Comparison of ENCODE assay signal across 20 mouse cellular contexts in genomic region chr4:114438764-114439163, GRCm38 (mm10). TPM values are rescaled to one million over a fixed set of nuclear protein-coding genes. Genes with fewer than 3 reads are reported as not detected.
DNase-seq lines count a peak whose midpoint lies in the region; ATAC-seq lines count a peak whose summit lies in the region.
"Had no signal": no experiment of that assay in that cellular context is flagged by ENCODE, and none has a peak within 500 bp of the region (broad histone marks: within the 10 kb centered on the region; RNA-seq: fewer than 3 reads in every experiment).

No protein-coding gene starts in this region.

- DNase-seq in embryo, embryonic 10 days (ENCODE audit: low spot score), result peak; percentile 25
- DNase-seq in embryo, embryonic 11 days, result no peak
- no peak for DNase-seq in kidney, postnatal 10 days
- DNase-seq in midbrain, embryonic 11.5 days (ENCODE audit: low spot score, missing footprints), result peak; percentile 82
- DNase-seq in midbrain, embryonic 14.5 days, result no peak
- peak; percentile 38 for DNase-seq in retina, postnatal 1 day
- DNase-seq in thymus, postnatal 25 days, result no peak
- DNase-seq: adrenal gland, postnatal 14 days; cerebellum, adult 18-20 months; gastrocnemius, postnatal 36 days; heart, postnatal 4 days; layer of hippocampus, adult 9-11 months; thymus, adult 18-20 months had no signal

- H3K4me1 ChIP-seq in kidney, embryonic 14.5 days (ENCODE audit: control insufficient read depth, insufficient read depth, low read length), result no peaks in the 10 kb centered on the region
- H3K4me1 ChIP-seq in midbrain, embryonic 11.5 days (ENCODE audit: control insufficient read depth, insufficient read depth, low read length), result no peaks in the 10 kb centered on the region
- H3K4me1 ChIP-seq in midbrain, embryonic 14.5 days (ENCODE audit: control insufficient read depth, insufficient read depth, low read length), result no peaks in the 10 kb centered on the region
- H3K4me1 ChIP-seq: forebrain, embryonic 12.5 days had no signal

- H3K27me3 ChIP-seq in kidney, embryonic 14.5 days (ENCODE audit: control insufficient read depth, insufficient read depth, low read length), result no peaks in the 10 kb centered on the region
- H3K27me3 ChIP-seq in midbrain, embryonic 11.5 days (ENCODE audit: control insufficient read depth, insufficient read depth, low read length), result no peaks in the 10 kb centered on the region
- H3K27me3 ChIP-seq in midbrain, embryonic 14.5 days (ENCODE audit: control insufficient read depth, insufficient read depth, low read length), result no peaks in the 10 kb centered on the region
- H3K27me3 ChIP-seq: forebrain, embryonic 12.5 days; lung, embryonic 15.5 days had no signal

- H3K36me3 ChIP-seq in kidney, embryonic 14.5 days (ENCODE audit: control insufficient read depth, insufficient read depth, low read length), result no peaks in the 10 kb centered on the region
- no peaks in the 10 kb centered on the region for H3K36me3 ChIP-seq in midbrain, embryonic 11.5 days (ENCODE audit: control insufficient read depth, insufficient read depth, low read length)
- H3K36me3 ChIP-seq in midbrain, embryonic 14.5 days (ENCODE audit: control insufficient read depth, insufficient read depth, low read length), result no peaks in the 10 kb centered on the region
- H3K36me3 ChIP-seq: forebrain, embryonic 12.5 days; heart, embryonic 13.5 days; lung, embryonic 15.5 days had no signal

- ATAC-seq in kidney, embryonic 14.5 days (ENCODE audit: low FRiP score, low TSS enrichment), result 0 out of 2 replicates have a peak, but pooled peaks have one; percentile 54
- ATAC-seq in midbrain, embryonic 11.5 days (ENCODE audit: low FRiP score), result no peak
- no peak for ATAC-seq in midbrain, embryonic 14.5 days (ENCODE audit: low FRiP score, low TSS enrichment)
- ATAC-seq: activated CD4-positive, CD25-positive, alpha-beta regulatory T cell, adult 4 months; inflammation-experienced regulatory T-cells, adult 6 months had no signal

- no peak overlapping the region for H3K4me2 ChIP-seq in kidney, embryonic 14.5 days (replicated peaks; ENCODE audit: low read depth, low read length)
- H3K4me2 ChIP-seq in midbrain, embryonic 11.5 days, result no peak overlapping the region
- no peak overlapping the region for H3K4me2 ChIP-seq in midbrain, embryonic 14.5 days (ENCODE audit: low read length)
- H3K4me2 ChIP-seq: forebrain, embryonic 12.5 days; heart, embryonic 13.5 days; lung, embryonic 15.5 days had no signal

- no peak overlapping the region for H3K9ac ChIP-seq in kidney, embryonic 14.5 days (ENCODE audit: low read depth, low read length)
- no peak overlapping the region for H3K9ac ChIP-seq in midbrain, embryonic 11.5 days (ENCODE audit: low read length)
- H3K9ac ChIP-seq in midbrain, embryonic 14.5 days (replicated peaks; ENCODE audit: low read length), result no peak overlapping the region
- H3K9ac ChIP-seq: forebrain, embryonic 12.5 days; heart, embryonic 13.5 days; lung, embryonic 15.5 days had no signal

- H3K4me3 ChIP-seq in kidney, embryonic 14.5 days (ENCODE audit: low read length), result no peak overlapping the region
- no peak overlapping the region for H3K4me3 ChIP-seq in midbrain, embryonic 11.5 days (ENCODE audit: low read depth, low read length)
- no peak overlapping the region for H3K4me3 ChIP-seq in midbrain, embryonic 14.5 days (replicated peaks; ENCODE audit: low read depth, low read length)
- H3K4me3 ChIP-seq: forebrain, embryonic 12.5 days; heart, embryonic 13.5 days; lung, embryonic 15.5 days; myocyte had no signal

- WGBS in kidney, embryonic 14.5 days, result 50% methylated on average over 1 of the region's 2 CpGs
- WGBS in midbrain, embryonic 11.5 days, result 68% methylated on average over 2 of the region's 2 CpGs
- 64% methylated on average over 2 of the region's 2 CpGs for WGBS in midbrain, embryonic 14.5 days

- no peaks in the 10 kb centered on the region for H3K9me3 ChIP-seq in kidney, embryonic 14.5 days (ENCODE audit: control insufficient read depth, low read length)
- no peaks in the 10 kb centered on the region for H3K9me3 ChIP-seq in midbrain, embryonic 11.5 days (ENCODE audit: control insufficient read depth, low read length)
- no peaks in the 10 kb centered on the region for H3K9me3 ChIP-seq in midbrain, embryonic 14.5 days (ENCODE audit: control insufficient read depth, low read length)
- H3K9me3 ChIP-seq: forebrain, embryonic 12.5 days; heart, embryonic 13.5 days; lung, embryonic 15.5 days had no signal

- H3K27ac ChIP-seq in kidney, embryonic 14.5 days (ENCODE audit: low read depth, low read length), result no peak overlapping the region
- H3K27ac ChIP-seq in midbrain, embryonic 11.5 days (ENCODE audit: low read depth, low read length), result no peak overlapping the region
- no peak overlapping the region for H3K27ac ChIP-seq in midbrain, embryonic 14.5 days (replicated peaks; ENCODE audit: low read depth, low read length)
- H3K27ac ChIP-seq: forebrain, embryonic 12.5 days; heart, embryonic 13.5 days; lung, embryonic 15.5 days had no signal

RNA-seq across cellular contexts. Expression of gene Trabd2b, which starts 32.2 kb away (rescaled TPM):
- 4.1 and 5.0 TPM in 2 replicates for polyA plus RNA-seq in kidney, embryonic 14.5 days (2014; fragmentation: Nextera tagmentation; extraction: Ambion mirVana)
- polyA plus RNA-seq in midbrain, embryonic 11.5 days (2014; fragmentation: Nextera tagmentation; extraction: Ambion mirVana), result 2.1 and 2.2 TPM in 2 replicates
- 0.34 and 0.79 TPM in 2 replicates for polyA plus RNA-seq in midbrain, embryonic 14.5 days (2014; fragmentation: Nextera tagmentation; extraction: Ambion mirVana)
- polyA plus RNA-seq: activated CD4-positive, CD25-positive, alpha-beta regulatory T cell, adult 4 months; inflammation-experienced regulatory T-cells, adult 6 months had no signal

Comparison
In these comparisons a context has a peak if more than half of its experiments do, and no peak if none do; other contexts are left out.
1. DNase-seq: peak in embryo, embryonic 10 days (single experiment), midbrain, embryonic 11.5 days (single experiment) and retina, postnatal 1 day (single experiment); none in embryo, embryonic 11 days (single experiment), kidney, postnatal 10 days (single experiment), midbrain, embryonic 14.5 days (single experiment) and thymus, postnatal 25 days (single experiment).